Mouse (Mus musculus) bone marrow macrophage, adult 2 months (primary cell): ENCODE results near the gene Asb6.

Experiments
- CTCF ChIP-seq: IDR thresholded peaks from 2 replicates; pipeline ENCODE4 v1.5.1; 2012; ENCODE audit warnings: low read depth, mild to moderate bottlenecking, low read length, moderate library complexity
- POLR2A ChIP-seq: IDR thresholded peaks from 2 replicates; pipeline ENCODE4 v1.6.1; 2012; ENCODE audit warnings: mild to moderate bottlenecking, low read depth, low read length, borderline replicate concordance

GRCm38 (mm10) chr2:30833644-30834043 lies 3.5 kb upstream of the Asb6 start:
- TF ChIP-seq POLR2A (no peak), CTCF (no peak)
